Mouse (Mus musculus) stomach, postnatal 0 days (tissue): ENCODE results near the gene Prex1.

Source experiments
- CTCF ChIP-seq: IDR thresholded peaks from 2 replicates; pipeline ENCODE4 v1.5.1; 2016; ENCODE audit warnings: antibody characterized with exemption, low read depth, mild to moderate bottlenecking, moderate library complexity
- EP300 ChIP-seq: optimal IDR thresholded peaks from 2 replicates; pipeline ENCODE3; 2016; ENCODE audit warnings: antibody characterized with exemption

DNA sequence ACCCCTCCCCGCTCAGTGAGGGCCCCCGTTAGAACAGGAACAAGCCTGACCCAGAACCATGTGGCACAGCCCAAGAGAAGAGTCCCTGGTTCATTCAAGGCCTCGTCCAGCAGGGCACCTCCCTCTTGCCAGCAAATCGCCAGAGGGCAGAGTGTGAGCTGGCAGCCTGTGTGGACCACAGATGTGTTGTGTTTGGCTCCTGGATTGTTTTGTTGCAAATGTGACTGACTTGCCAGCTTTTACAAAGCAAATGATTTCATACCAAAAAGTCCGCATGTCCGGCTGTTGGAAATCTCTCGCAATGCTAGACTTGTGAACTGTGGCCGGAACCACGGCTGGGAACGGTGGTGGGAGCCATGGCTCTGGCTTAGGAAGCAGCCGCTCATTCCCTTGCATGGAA lies 36.7 kb downstream of the Prex1 start:
- TF ChIP-seq CTCF (0 out of 2 replicates have a peak, but pooled peaks have one; percentile 2), EP300 (no peak)
